Mouse (Mus musculus) spleen, postnatal 0 days (tissue): ENCODE measurements around the gene Parp6. TPM values are rescaled to one million over a fixed set of nuclear protein-coding genes. Genes with fewer than 3 reads are reported as not detected.

Experiments
- polyA plus RNA-seq: library from polyadenylated mRNA; unstranded; fragments of >200 nt; fragmentation: Nextera tagmentation; extraction: Ambion mirVana; gene quantifications from 2 replicates; pipeline ENCODE4 v1.2.1, GENCODE M21; 2015

The Parp6 gene
- polyA plus RNA-seq, result 6.9 and 9.8 TPM in 2 replicates

DNA sequence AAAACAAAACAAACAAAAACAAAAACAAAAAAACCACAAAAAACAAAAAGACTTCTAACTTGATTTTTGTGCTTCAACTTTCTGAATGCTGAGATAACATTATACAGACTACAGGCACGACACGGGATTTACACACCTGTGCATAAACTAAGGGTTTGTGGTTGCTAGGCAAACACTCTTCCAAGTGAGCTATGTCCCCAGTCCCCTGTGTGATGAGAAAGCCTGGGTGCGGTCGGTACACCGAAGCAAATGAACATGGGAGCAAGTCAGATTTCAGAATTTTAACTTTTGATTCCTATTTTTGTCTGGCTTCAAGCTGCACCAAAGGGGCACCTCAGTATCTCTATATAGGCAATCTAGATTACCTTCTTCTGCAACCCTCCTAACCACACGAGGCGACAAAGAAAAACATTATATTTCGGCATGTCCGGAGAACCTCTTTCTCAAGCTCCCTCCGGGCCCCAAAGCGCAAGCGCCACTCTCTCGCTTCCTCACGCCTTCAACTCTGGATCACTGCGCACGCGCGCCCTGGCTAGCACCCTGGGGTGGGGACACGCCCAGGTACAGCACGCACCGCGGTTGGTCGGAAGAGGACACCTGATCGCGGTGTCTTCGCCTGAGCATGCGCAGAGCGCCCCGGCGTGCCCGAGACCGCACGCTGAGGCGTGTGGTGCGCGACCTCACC lies at the start of gene Parp6:
Gene Parp6, plus strand, starts transcription at position 663 of the 685 bp plus-strand sequence.

DNA sequence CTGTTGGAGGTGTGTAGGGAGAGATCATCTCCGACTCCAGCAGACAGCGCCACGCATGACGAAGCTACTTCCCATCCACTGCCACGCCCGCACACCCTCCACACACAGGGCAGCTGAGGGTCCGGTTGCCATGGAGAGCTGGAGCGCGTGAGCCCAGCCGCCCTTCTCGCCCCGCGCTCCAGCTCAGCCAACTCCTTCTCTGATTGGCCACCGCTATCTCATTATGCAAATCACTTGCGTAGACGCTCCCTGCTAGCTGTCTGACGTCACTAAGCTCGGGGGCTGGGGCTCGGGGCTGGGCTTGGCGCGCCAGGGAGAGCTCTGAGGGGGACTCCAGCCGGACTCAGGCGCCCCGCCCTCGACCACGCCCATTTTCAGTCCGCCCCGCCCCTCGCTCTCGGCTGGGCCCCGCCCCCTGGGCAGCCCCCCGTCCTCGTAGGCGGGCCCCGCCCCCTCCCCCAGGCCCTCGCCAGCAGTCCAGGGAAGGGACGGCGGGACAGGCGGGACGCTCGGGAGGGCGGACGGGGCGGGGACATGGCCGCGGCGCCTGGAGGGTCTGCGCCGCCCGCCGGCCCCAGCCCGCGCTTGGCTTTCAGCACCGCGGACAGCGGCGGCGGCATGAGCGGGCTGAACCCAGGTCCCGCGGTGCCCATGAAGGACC lies 39.1 kb upstream of the Parp6 start, which contains the start of gene Celf6:
Gene Celf6, plus strand, starts transcription at position 74 of the 661 bp plus-strand sequence.

DNA sequence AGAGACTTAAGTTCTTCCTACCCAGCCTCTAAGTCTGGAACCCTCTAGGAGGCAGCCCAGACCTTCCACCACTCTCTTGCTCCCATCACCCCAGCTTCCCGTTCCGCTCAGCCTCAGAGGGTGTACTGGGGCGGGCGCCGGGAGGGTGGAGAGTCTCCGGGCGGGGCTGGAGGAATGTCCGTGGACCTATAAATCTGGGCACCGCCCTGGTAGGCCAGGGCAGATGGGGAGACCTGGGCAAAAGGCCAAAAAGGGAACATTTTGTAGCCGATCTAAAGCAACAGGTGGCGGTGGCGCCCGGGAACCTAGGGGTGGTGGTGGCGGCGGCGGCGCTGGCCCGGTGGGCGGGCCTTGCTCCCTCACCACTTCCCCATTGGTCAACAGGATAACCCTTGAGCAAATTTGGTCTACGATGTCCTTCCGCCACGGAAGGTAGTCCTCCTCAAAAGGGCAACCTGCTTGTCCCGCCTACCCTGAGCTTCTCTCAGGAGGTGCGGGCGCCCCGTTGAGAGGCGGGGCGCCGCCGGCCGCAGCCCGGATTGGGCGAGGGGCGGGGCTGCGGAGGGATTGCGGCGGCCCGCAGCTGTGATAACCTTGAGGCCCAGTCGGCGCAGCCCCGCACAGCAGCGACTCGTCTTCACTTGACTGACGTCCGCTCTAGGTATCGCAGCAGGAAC lies 39.0 kb downstream of the Parp6 start, which contains the start of gene Pkm:
Gene Pkm, plus strand, starts transcription at position 411 of the 677 bp plus-strand sequence.

DNA sequence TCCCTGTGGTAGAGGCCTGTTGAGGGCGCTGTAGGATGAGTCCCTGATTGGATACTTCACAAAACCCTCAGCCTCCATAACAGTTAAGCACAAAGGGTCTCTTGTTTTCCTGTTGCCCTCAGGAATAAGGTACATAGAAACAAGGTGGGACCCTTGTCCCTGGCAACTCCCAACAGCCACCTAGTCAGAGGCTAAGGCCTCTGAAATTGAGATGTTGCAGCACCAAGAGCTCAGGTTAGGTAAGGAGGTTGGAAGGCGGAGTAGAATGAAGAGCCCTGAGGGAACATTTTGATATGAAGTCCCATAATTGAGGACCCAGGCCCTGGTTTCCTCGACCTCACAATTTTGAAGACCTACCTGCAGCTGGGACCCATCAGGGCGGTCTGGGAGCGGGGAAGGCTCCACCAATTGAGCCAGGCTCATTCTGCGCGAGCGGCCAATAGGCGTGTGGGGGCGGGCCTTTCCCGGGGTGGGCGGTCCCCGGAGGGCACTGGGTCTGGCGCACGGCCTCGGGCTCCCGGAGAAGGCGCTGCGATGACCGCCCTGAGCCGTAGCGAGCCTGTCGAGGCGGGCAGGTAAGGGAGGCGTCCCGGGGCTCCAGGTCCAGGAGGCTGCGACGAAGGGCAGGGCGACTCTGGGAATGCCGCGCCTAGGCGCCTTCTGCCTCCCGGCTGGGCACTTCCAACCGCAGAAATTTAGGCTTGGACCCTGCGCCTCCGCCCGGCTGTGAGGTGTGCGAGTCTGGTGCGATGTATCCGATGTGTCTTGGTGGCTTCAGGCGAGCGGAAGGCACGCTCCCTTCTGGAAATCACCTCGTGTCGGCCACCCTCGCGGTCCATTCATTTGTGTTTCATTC lies 62.8 kb downstream of the Parp6 start, which contains the start of gene Gramd2:
Gene Gramd2, plus strand, starts transcription at position 467 of the 856 bp plus-strand sequence.

Other genes with a start within 250 kb of the Parp6 start
- gene Arih1, start 130.7 kb upstream of the Parp6 start, polyA plus RNA-seq, result 8.3 TPM in 2 replicates
- gene Hexa, start 77.7 kb upstream of the Parp6 start, polyA plus RNA-seq, result 36.1 and 49.6 TPM in 2 replicates
- gene Tmem202, start 77.4 kb upstream of the Parp6 start, polyA plus RNA-seq, result 0.58 and 0.84 TPM in 2 replicates
- gene Celf6, start 39.4 kb upstream of the Parp6 start, polyA plus RNA-seq, result 0.07 TPM in 1 of 2 replicates, not detected in the other
- gene Pkm, start 39.1 kb downstream of the Parp6 start, polyA plus RNA-seq, result 194 and 254 TPM in 2 replicates
- gene Gramd2, start 62.9 kb downstream of the Parp6 start, polyA plus RNA-seq, result 0.67 and 0.71 TPM in 2 replicates
- gene Senp8, start 133.4 kb downstream of the Parp6 start, polyA plus RNA-seq, result 2.9 and 3.2 TPM in 2 replicates
- gene Myo9a, start 133.6 kb downstream of the Parp6 start, polyA plus RNA-seq, result 5.5 and 7.1 TPM in 2 replicates